Mouse (Mus musculus) activated CD4-positive, CD25-positive, alpha-beta regulatory T cell, adult 4 months (primary cell): ENCODE results near the gene Krt42. TPM values are rescaled to one million over a fixed set of nuclear protein-coding genes. Genes with fewer than 3 reads are reported as not detected.
"Not testable (repeated sequence)": the region's sequence is repeated elsewhere in the genome, so short reads cannot be mapped to it uniquely, and the experiment has no call there.

Experiments
- ATAC-seq: one replicate; pipeline ENCODE4 v1.8.0; 2017
- polyA plus RNA-seq, 2 experiments: library from polyadenylated mRNA; unstranded; fragments of 100-300 nt; shearing (Covaris generic); gene quantifications; one replicate each; pipeline ENCODE4 v1.2.1; 2017

The Krt42 gene
- polyA plus RNA-seq, 2 experiments from 2014 or later: not detected

GRCm38 (mm10) chr11:100277726-100278480, 8.2 kb upstream of the Krt42 start:
- ATAC-seq: no peak

- ATAC-seq: no peak
Observed at GRCm38 (mm10) chr11:100275466-100275865, 5.8 kb upstream of the Krt42 start.

GRCm38 (mm10) chr11:100274719-100275118, 5.0 kb upstream of the Krt42 start:
- ATAC-seq: no peak

GRCm38 (mm10) chr11:100271878-100272277, 2.2 kb upstream of the Krt42 start:
- no peak for ATAC-seq

GRCm38 (mm10) chr11:100262058-100262980, 7.4 kb downstream of the Krt42 start:
- ATAC-seq: no peak

- ATAC-seq: no peak
Observed at GRCm38 (mm10) chr11:100261235-100261605, 8.5 kb downstream of the Krt42 start.

- no peak for ATAC-seq
Observed at GRCm38 (mm10) chr11:100260514-100261234, 9.0 kb downstream of the Krt42 start, which contains the start of gene Krt17. Gene Krt17, minus strand, starts transcription at chr11:100261029.

- no peak for ATAC-seq
Observed at GRCm38 (mm10) chr11:100259079-100259478, 10.6 kb downstream of the Krt42 start.

- ATAC-seq: no peak
Observed at GRCm38 (mm10) chr11:100257967-100258366, 11.7 kb downstream of the Krt42 start.

GRCm38 (mm10) chr11:100255514-100255913, 14.2 kb downstream of the Krt42 start:
- no peak for ATAC-seq

GRCm38 (mm10) chr11:100254360-100255090, 15.1 kb downstream of the Krt42 start:
- no peak for ATAC-seq

- ATAC-seq: no peak
Observed at GRCm38 (mm10) chr11:100248852-100249465, 20.7 kb downstream of the Krt42 start, which contains the start of gene Krt16. Gene Krt16, minus strand, starts transcription at chr11:100248902.

GRCm38 (mm10) chr11:100246471-100246870, 23.2 kb downstream of the Krt42 start:
- not testable (repeated sequence) for ATAC-seq

GRCm38 (mm10) chr11:100240272-100240671, 29.4 kb downstream of the Krt42 start:
- ATAC-seq: not testable (repeated sequence)

- no peak for ATAC-seq
Observed at GRCm38 (mm10) chr11:100221741-100222140, 47.9 kb downstream of the Krt42 start.

GRCm38 (mm10) chr11:100219304-100219703, 50.4 kb downstream of the Krt42 start:
- ATAC-seq: no peak

Other genes with a start within 250 kb of the Krt42 start
- not detected for gene Krt33b, start 240.0 kb downstream of the Krt42 start, polyA plus RNA-seq
- gene Krt34, start 228.3 kb downstream of the Krt42 start, polyA plus RNA-seq: not detected
- not detected for gene Krt31, start 219.3 kb downstream of the Krt42 start, polyA plus RNA-seq
- gene Krt32, start 181.6 kb downstream of the Krt42 start, polyA plus RNA-seq: not detected
- not detected for gene Krt35, start 173.6 kb downstream of the Krt42 start, polyA plus RNA-seq
- not detected for gene Krt36, start 164.2 kb downstream of the Krt42 start, polyA plus RNA-seq
- gene Krt13, start 148.3 kb downstream of the Krt42 start, polyA plus RNA-seq: not detected
- not detected for gene Krt15, start 133.9 kb downstream of the Krt42 start, polyA plus RNA-seq
- not detected for gene Krt19, start 121.2 kb downstream of the Krt42 start, polyA plus RNA-seq
- gene Krt9, start 76.6 kb downstream of the Krt42 start, polyA plus RNA-seq: not detected
- gene Krt14, start 62.3 kb downstream of the Krt42 start, polyA plus RNA-seq: not detected
- gene Krt16, start 21.0 kb downstream of the Krt42 start, polyA plus RNA-seq: not detected
- 1 to 10 TPM in 1 of 2 experiments, under 1 TPM in 1; 0.99 to 1.1 TPM for gene Krt17, start 8.8 kb downstream of the Krt42 start, polyA plus RNA-seq
- gene Eif1, start 50.0 kb upstream of the Krt42 start, polyA plus RNA-seq: 1,000 to 10,000 TPM; 1,765 to 2,357 TPM
- not detected for gene Gast, start 64.5 kb upstream of the Krt42 start, polyA plus RNA-seq
- under 1 TPM in 1 of 2 experiments, not detected in 1; 0.87 TPM for gene Hap1, start 86.3 kb upstream of the Krt42 start, polyA plus RNA-seq
- 1 to 10 TPM in 1 of 2 experiments, under 1 TPM in 1; 0.19 to 1.5 TPM for gene Jup, start 127.9 kb upstream of the Krt42 start, polyA plus RNA-seq
- not detected for gene P3h4, start 145.0 kb upstream of the Krt42 start, polyA plus RNA-seq
- not detected for gene Fkbp10, start 145.8 kb upstream of the Krt42 start, polyA plus RNA-seq
- gene Nt5c3b, start 171.9 kb upstream of the Krt42 start, polyA plus RNA-seq: 100 to 1,000 TPM; 118 to 125 TPM
- not detected for gene Klhl10, start 172.0 kb upstream of the Krt42 start, polyA plus RNA-seq
- 1 to 10 TPM; 1.9 to 2.1 TPM for gene Klhl11, start 202.9 kb upstream of the Krt42 start, polyA plus RNA-seq